Mouse (Mus musculus) forebrain, embryonic 14.5 days (tissue): ENCODE data around the gene Ifitm2. TPM values are rescaled to one million over a fixed set of nuclear protein-coding genes. Genes with fewer than 3 reads are reported as not detected.

Experiments
- ATAC-seq: fragments of 200-750 bp; cut with Nextera tagmentation; 2 replicates; pipeline ENCODE4 v1.8.0; 2017; ENCODE audit warnings: mild to moderate bottlenecking, moderate library complexity
- DNase-seq: peaks from one replicate; pipeline ENCODE4 v3.0.0-alpha.2; 2015; ENCODE audit warnings: low spot score
- H3K27ac ChIP-seq: fragments of 300-500 bp; sonication (generic); 2 replicates; pipeline ENCODE4 v1.5.1; 2014; ENCODE audit warnings: low read depth, mild to moderate bottlenecking, control low read depth, low read length, moderate library complexity
- H3K27me3 ChIP-seq: fragments of 300-500 bp; sonication (generic); replicated peaks from 2 replicates; pipeline ENCODE4 v1.6.1; 2014; ENCODE audit warnings: low read length, control low read depth, mixed read lengths; ENCODE audit not compliant: control insufficient read depth, insufficient read depth
- H3K36me3 ChIP-seq: fragments of 300-500 bp; sonication (generic); 2 replicates; pipeline ENCODE4 v1.6.1; 2014; ENCODE audit warnings: low read length, control low read depth; ENCODE audit not compliant: control insufficient read depth, insufficient read depth
- H3K4me1 ChIP-seq: fragments of 300-500 bp; sonication (generic); 2 replicates; pipeline ENCODE4 v1.6.1; 2014; ENCODE audit warnings: antibody characterized with exemption, low read length, control low read depth; ENCODE audit not compliant: control insufficient read depth, insufficient read depth
- H3K4me2 ChIP-seq: fragments of 300-500 bp; sonication (generic); 2 replicates; pipeline ENCODE4 v1.6.1; 2014; ENCODE audit warnings: mild to moderate bottlenecking, control low read depth, low read length
- H3K4me3 ChIP-seq: fragments of 300-500 bp; sonication (generic); 2 replicates; pipeline ENCODE4 v1.5.1; 2014; ENCODE audit warnings: low read depth, low read length, control low read depth
- H3K9ac ChIP-seq: fragments of 300-500 bp; sonication (generic); 2 replicates; pipeline ENCODE4 v1.6.1; 2014; ENCODE audit warnings: mild to moderate bottlenecking, low read length, control low read depth, moderate library complexity
- H3K9me3 ChIP-seq: fragments of 300-500 bp; sonication (generic); replicated peaks from 2 replicates; pipeline ENCODE4 v1.6.1; 2016; ENCODE audit warnings: low read length, control low read depth, mixed read lengths; ENCODE audit not compliant: control insufficient read depth
- WGBS: fragments of 180-500 bp; shearing (Covaris S2); extraction: QIAGEN DNeasy Blood & Tissue Kit; methylation state at CpG from one replicate; pipeline ENCODE4 v1.1.7; 2014; 5-methylcytosine and 5-hydroxymethylcytosine counted together
- polyA plus RNA-seq: library from polyadenylated mRNA; unstranded; fragments of >200 nt; fragmentation: Nextera tagmentation; extraction: Ambion mirVana; gene quantifications from 2 replicates; pipeline ENCODE4 v1.2.1, GENCODE M21; 2014

Ifitm2 gene
- polyA plus RNA-seq, 1 experiment from 2014 or later = 235 TPM

DNA sequence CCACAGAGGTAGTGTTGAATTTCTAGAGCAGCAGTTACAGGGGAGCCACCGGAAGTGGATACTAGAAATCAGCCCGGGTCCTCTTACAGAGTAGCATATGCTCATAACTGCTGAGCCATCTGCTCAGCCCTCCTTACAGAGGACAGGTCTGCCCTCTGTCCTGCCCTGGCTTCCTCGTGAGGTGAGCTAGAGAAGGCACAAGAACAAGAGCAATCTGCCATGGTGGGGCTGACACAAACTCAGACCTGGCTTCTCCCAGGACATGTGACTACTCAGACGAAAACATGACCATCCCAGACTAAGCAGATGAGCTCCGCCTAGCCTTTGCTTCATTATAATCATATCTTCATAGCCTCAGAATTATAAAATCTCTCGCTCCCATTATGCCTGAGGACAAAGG, 4.0 kb downstream of the Ifitm2 start:
- ATAC-seq = no peak
- H3K27me3 ChIP-seq = no peaks in the 10 kb centered on the region
- no peak overlapping the region for H3K4me2 ChIP-seq
- no peaks in the 10 kb centered on the region for H3K36me3 ChIP-seq
- no peak overlapping the region for H3K9ac ChIP-seq
- 81% methylated on average over 6 of the region's 6 CpGs for WGBS
- peaks cover 7% of the 10 kb centered on the region; the same call in 1 of the 2 replicates for H3K4me1 ChIP-seq
- no peaks in the 10 kb centered on the region for H3K9me3 ChIP-seq
- no peak overlapping the region for H3K27ac ChIP-seq
- no peak overlapping the region for H3K4me3 ChIP-seq
- DNase-seq = no peak

DNA sequence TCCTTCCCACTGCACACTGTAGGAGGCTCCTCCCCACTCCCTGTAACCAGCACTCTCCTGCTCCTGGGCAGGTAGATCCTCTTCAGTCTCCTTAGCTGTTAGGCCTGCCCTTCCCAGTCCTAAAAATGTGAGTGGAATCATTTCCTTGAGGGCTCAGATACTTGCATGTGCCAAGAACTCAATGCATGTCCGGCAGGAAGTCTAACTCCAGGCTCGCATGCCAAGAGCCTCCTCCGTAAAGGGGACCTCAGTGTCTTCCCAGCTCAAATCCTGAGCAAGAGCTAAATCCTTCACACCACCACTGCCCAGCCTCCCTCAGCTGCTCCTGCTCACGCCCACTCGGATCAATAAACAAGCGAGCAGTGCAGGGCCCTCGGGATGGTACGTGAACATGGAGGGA, 4.7 kb downstream of the Ifitm2 start:
- ATAC-seq (no peak), DNase-seq (no peak)
- WGBS = 67% methylated on average over 8 of the region's 8 CpGs
- Histone ChIP-seq H3K9me3 (no peaks in the 10 kb centered on the region), H3K9ac (no peak overlapping the region), H3K27ac (no peak overlapping the region), H3K4me1 (peaks cover 7% of the 10 kb centered on the region; the same call in 1 of the 2 replicates), H3K4me3 (no peak overlapping the region), H3K36me3 (no peaks in the 10 kb centered on the region), H3K27me3 (no peaks in the 10 kb centered on the region), H3K4me2 (no peak overlapping the region)

DNA sequence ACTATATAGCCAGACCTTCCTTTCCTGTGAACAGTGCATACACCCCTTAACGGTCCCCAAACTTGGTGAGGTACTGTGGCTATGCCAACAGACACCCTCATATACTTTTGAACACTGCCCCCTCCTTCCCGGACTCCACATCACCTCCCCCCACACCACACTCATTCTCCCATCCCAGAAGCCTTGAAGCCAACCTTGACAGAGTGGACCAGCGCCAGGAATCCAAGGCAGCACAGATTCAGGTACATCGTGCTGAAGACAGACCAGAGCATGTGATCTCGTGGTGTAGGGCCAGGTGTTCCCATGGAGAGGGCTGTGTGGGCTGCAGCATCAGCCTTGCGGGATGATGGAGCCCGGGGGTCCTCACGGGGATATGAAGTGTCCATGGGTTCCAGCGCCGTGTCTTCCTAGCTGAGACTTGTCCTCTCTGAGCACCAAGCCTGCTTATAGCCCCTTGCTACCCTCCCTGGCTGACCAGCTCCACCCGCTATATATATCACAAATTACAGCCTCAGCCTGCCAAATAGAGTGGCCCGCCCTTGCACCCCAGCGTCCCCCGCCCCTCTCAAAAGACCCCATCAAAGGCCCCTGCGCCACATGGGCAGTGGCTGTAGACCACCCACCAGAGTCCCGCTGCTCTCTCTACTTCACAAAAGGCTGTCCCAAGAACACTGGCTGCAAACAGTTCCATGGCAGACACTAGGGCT, 5.8 kb downstream of the Ifitm2 start, which contains the start of gene Ifitm5:
TSS of gene Ifitm5 (minus strand) at position 468 of the 707 bp plus-strand sequence.
- Histone ChIP-seq H3K4me3 (no peak within 1 kb of the TSS), H3K4me1 (peaks cover 3% of the 10 kb centered on the region; the same call in 1 of the 2 replicates), H3K36me3 (no peaks in the 10 kb centered on the region), H3K9ac (no peak within 1 kb of the TSS), H3K4me2 (no peak within 1 kb of the TSS), H3K9me3 (no peaks in the 10 kb centered on the region), H3K27ac (no peak within 1 kb of the TSS), H3K27me3 (no peaks in the 10 kb centered on the region)
- 70% methylated on average over 16 of the region's 16 CpGs for WGBS
- ATAC-seq = no peak
- DNase-seq = no peak

GRCm38 (mm10) chr7:140949255-140949654, 6.5 kb downstream of the Ifitm2 start:
- Histone ChIP-seq H3K4me1 (no peaks in the 10 kb centered on the region), H3K9me3 (no peaks in the 10 kb centered on the region), H3K4me2 (no peak overlapping the region), H3K27me3 (no peaks in the 10 kb centered on the region), H3K9ac (no peak overlapping the region), H3K4me3 (no peak overlapping the region), H3K27ac (no peak overlapping the region), H3K36me3 (no peaks in the 10 kb centered on the region)
- no peak for DNase-seq
- ATAC-seq = no peak
- WGBS = 90% methylated on average over 6 of the region's 6 CpGs

DNA sequence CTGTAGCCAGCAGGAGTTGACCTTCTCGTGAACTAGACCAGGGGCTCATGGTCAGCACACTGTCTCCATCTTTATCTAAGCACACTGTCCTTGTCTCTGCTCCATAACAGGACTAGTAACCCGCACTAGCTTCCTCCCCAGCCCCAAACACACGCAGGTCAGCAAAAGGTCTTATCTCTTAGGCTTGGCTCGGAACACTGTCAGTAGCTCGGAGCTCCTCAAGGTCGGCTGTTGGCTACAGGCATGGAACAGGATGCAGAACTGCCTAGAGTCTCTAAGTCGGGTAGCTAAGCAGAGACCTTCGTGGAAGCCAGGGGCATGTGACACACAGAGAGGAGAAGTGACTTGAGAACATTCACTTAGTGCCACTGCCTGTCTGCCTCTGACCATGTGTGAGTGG, 7.6 kb downstream of the Ifitm2 start:
- Histone ChIP-seq H3K9ac (no peak overlapping the region), H3K9me3 (no peaks in the 10 kb centered on the region), H3K27me3 (no peaks in the 10 kb centered on the region), H3K36me3 (no peaks in the 10 kb centered on the region), H3K4me1 (no peaks in the 10 kb centered on the region), H3K4me2 (no peak overlapping the region), H3K27ac (no peak overlapping the region), H3K4me3 (no peak overlapping the region)
- ATAC-seq = no peak
- DNase-seq = no peak
- WGBS = 88% methylated on average over 8 of the region's 8 CpGs

GRCm38 (mm10) chr7:140946980-140947379, 8.8 kb downstream of the Ifitm2 start:
- Histone ChIP-seq H3K27ac (no peak overlapping the region), H3K4me1 (no peaks in the 10 kb centered on the region), H3K27me3 (no peaks in the 10 kb centered on the region), H3K36me3 (no peaks in the 10 kb centered on the region), H3K9me3 (no peaks in the 10 kb centered on the region), H3K4me3 (no peak overlapping the region), H3K4me2 (no peak overlapping the region), H3K9ac (no peak overlapping the region)
- 81% methylated on average over 7 of the region's 7 CpGs for WGBS
- ATAC-seq = no peak
- DNase-seq = no peak

DNA sequence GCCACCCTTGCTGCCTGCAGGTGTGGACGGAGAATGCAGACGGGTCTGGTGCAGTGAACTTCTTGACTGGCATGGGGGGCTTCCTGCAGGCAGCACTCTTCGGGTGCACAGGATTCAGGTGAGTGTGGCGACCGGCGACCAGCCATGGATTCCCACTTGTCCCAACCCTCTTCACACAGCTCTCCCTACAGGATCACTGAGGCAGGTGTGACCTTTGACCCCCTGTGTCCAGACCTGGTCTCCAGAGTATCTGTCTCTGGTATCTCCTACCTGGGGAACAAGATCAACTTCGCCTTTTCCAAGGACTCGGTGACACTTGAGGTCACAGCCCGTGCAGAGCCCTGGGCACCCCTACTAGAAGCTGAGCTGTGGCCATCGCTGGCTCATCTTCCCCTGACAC, 9.5 kb downstream of the Ifitm2 start:
- ATAC-seq = no peak
- Histone ChIP-seq H3K4me1 (no peaks in the 10 kb centered on the region), H3K9ac (no peak overlapping the region), H3K4me3 (no peak overlapping the region), H3K27me3 (no peaks in the 10 kb centered on the region), H3K9me3 (no peaks in the 10 kb centered on the region), H3K36me3 (no peaks in the 10 kb centered on the region), H3K27ac (no peak overlapping the region), H3K4me2 (no peak overlapping the region)
- WGBS = 91% methylated on average over 10 of the region's 10 CpGs
- DNase-seq = no peak

DNA sequence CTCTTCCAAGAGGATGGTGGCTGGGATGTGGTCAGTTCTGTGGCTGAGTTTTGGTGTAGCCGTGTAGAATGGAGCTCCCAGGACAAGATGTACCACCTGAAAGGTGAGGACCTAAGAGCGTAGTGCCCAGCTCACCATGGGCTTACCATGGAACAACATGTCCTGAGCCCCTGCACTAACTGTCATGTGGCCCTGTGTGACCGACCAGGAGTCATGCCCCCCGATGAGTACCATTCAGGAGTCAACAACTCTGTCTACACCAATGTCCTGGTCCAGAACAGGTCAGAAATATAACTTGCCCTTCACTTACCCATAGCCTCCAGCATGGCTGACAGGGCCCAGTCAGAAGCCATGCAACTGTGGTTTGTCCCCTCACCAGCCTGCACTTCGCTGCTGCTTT, 10.5 kb downstream of the Ifitm2 start:
- ATAC-seq = no peak
- H3K4me1 ChIP-seq = no peaks in the 10 kb centered on the region
- no peaks in the 10 kb centered on the region for H3K27me3 ChIP-seq
- no peak overlapping the region for H3K4me2 ChIP-seq
- H3K27ac ChIP-seq = no peak overlapping the region
- DNase-seq = no peak
- 92% methylated on average over 5 of the region's 5 CpGs for WGBS
- no peaks in the 10 kb centered on the region for H3K9me3 ChIP-seq
- no peaks in the 10 kb centered on the region for H3K36me3 ChIP-seq
- H3K9ac ChIP-seq = no peak overlapping the region
- H3K4me3 ChIP-seq = no peak overlapping the region

- no peak for ATAC-seq
- 94% methylated on average over 7 of the region's 7 CpGs for WGBS
- H3K27me3 ChIP-seq = no peaks in the 10 kb centered on the region
- H3K4me1 ChIP-seq = no peaks in the 10 kb centered on the region
- H3K4me2 ChIP-seq = no peak overlapping the region
- H3K9ac ChIP-seq = no peak overlapping the region
- no peak overlapping the region for H3K4me3 ChIP-seq
- H3K9me3 ChIP-seq = no peaks in the 10 kb centered on the region
- DNase-seq = no peak
- no peaks in the 10 kb centered on the region for H3K36me3 ChIP-seq
- no peak overlapping the region for H3K27ac ChIP-seq
Measured at GRCm38 (mm10) chr7:140944236-140944635, 11.6 kb downstream of the Ifitm2 start.
